Mouse (Mus musculus): ENCODE measurements around the gene Shisa7.
"Not testable (repeated sequence)": the region's sequence is repeated elsewhere in the genome, so short reads cannot be mapped to it uniquely, and the experiment has no call there.

Shisa7 gene

GRCm38 (mm10) chr7:4793248-4793647 lies 51.2 kb downstream of the Shisa7 start:
- not testable (repeated sequence) for DNase-seq

- DNase-seq, result peak; percentile 97
Observed at GRCm38 (mm10) chr7:4792278-4793212, 52.0 kb downstream of the Shisa7 start, which contains the start of gene Rpl28. Rpl28 (plus strand) TSS chr7:4792874.

DNA sequence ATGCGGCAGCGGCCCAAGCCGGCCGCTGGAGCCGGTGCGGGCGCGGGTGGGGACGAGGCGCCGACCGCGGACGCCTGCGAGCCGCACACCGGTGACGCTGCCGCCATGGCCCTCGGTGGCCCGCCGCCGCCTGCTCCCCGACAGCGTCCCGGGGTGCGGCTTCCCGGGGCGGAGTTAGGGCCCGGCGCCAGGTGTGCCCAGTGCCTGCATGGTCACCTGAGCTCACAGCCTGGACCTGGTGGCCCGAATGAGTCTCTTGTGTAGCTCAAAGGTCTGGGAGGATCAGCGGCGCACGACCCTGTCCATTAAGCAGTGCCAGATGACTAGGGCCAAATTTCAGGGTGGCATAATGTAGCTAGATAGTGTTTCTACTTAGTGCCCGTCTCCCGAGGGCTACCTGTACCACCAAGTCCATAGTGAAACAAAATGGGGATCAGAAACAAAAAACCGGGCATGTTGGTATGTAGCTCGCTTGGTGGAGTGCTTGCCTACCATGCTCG lies 55.0 kb downstream of the Shisa7 start, which contains the start of gene Tmem238:
Gene Tmem238 (minus strand): TSS at position 221 of the 500 bp plus-strand sequence.
- DNase-seq, result peak; percentile 89

- DNase-seq, result peak; percentile 55
Observed at GRCm38 (mm10) chr7:4788499-4789435, 55.7 kb downstream of the Shisa7 start.

- DNase-seq, result no peak
Observed at GRCm38 (mm10) chr7:4783667-4784268, 60.7 kb downstream of the Shisa7 start.

DNA sequence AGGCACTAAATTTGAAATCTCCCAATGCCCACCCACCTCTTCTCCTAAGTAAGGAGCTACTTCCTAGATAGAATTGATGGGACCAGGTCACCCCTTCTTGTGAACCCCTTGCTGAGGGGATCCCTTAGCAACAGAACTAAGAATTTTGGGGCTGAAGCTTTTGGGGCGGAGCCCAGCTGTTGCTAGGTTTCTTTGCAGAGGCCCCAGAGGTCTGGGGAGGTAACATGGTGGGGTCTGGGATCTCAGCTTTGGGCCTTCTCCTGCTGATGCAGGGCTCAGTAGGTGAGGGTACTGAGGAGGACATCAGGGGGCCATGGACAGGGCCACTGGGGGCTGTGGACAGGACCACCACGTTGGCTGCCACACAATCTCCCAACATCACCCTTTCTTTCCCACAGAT lies 61.7 kb downstream of the Shisa7 start, which contains the start of the genes Il11 and Tmem190:
Gene Il11 (minus strand): TSS at position 101 of the 400 bp plus-strand sequence.
Gene Tmem190 (plus strand): TSS at position 179 of the 400 bp plus-strand sequence.
- no peak for DNase-seq

DNA sequence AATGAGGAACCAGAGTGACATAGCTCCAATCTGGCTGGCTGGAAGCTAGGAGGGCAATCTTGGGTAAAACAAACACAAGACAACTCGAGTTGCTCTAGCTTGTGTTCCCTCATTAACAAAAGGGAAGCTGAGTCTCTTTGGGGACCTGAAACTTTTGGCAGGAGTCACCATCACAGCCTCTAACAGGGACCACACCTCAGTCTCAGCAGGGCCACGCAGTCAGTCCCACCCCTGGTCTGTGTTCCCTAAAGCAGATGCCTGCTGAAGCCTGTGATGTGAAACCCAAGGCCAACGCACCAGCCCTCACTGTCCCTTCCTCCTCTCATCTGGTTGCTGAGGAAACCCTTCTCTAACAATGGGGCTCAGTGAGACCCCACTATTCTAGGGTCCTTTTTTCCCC lies 62.4 kb downstream of the Shisa7 start:
- no peak for DNase-seq

GRCm38 (mm10) chr7:4779921-4780320 lies 64.6 kb downstream of the Shisa7 start:
- no peak for DNase-seq

DNA sequence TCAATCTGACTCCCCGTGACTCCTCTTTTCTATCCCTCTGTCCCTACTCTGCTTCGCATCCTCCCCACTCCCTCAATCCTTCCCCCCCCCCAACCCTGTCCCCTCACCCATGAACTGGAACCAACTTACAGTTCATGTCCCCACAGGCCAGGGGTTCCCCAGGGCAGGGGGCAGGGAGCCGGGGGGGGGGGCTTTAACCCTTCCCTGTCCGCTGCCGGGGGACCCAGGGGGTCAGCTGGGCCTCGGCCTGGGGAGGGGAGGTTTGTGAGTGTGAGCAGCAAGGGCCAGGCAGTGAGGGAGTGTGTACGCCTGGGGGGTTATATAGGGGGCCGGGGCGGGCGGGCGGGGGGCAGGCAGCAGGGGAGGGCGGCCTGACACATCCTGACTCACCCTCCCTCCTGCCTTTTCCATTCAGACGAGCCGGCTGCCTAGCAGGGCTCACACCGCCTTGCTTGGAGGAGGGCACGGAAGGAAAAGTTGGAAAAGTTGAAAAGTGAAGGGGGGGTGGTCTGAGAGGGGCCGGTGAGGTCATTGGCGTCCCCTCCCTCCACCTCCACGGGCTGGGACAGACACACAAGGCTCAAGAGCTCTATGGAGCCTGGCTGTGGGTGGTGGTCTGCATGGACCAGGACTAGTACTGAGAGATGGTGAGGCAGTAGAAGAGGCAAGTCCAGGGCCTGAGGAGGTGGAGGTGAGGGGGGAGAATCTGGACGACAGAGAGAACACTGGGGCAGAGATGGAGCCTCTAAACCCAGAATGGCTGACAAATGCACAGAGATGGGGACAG lies 66.5 kb downstream of the Shisa7 start:
- no peak for DNase-seq

- peak; percentile 38 for DNase-seq
Observed at GRCm38 (mm10) chr7:4776861-4777830, 67.3 kb downstream of the Shisa7 start.

DNA sequence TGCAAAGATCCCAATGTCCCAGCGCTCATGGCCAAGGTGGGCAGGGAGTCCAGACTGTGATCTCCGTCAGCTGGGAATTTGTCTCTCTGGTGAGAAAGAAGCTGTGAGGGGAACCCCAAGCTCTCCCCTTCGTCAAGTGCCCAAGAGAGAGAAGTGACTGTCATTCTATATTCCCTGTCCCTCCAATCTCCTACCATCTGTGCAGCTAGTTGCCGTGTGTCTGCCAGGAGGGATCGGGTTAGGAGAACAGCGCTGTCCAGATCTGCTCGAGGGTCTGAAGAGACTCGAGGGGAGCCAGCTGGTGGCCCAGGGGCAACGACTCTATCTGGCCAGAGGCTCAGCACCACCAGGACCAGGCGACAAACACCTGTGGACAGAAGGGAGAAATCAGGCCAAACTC lies 68.4 kb downstream of the Shisa7 start:
- DNase-seq, result no peak

All from kidney, adult 9 months (tissue).